Mouse (Mus musculus) forebrain, embryonic 14.5 days (tissue): ENCODE measurements around the gene Lhpp. TPM values are rescaled to one million over a fixed set of nuclear protein-coding genes. Genes with fewer than 3 reads are reported as not detected.

Source experiments
- ATAC-seq: fragments of 200-750 bp; cut with Nextera tagmentation; 2 replicates; pipeline ENCODE4 v1.8.0; 2017; ENCODE audit warnings: mild to moderate bottlenecking, moderate library complexity
- DNase-seq: peaks from one replicate; pipeline ENCODE4 v3.0.0-alpha.2; 2015; ENCODE audit warnings: low spot score
- H3K27ac ChIP-seq: fragments of 300-500 bp; sonication (generic); 2 replicates; pipeline ENCODE4 v1.5.1; 2014; ENCODE audit warnings: low read depth, mild to moderate bottlenecking, control low read depth, low read length, moderate library complexity
- H3K27me3 ChIP-seq: fragments of 300-500 bp; sonication (generic); replicated peaks from 2 replicates; pipeline ENCODE4 v1.6.1; 2014; ENCODE audit warnings: low read length, control low read depth, mixed read lengths; ENCODE audit not compliant: control insufficient read depth, insufficient read depth
- H3K36me3 ChIP-seq: fragments of 300-500 bp; sonication (generic); 2 replicates; pipeline ENCODE4 v1.6.1; 2014; ENCODE audit warnings: low read length, control low read depth; ENCODE audit not compliant: control insufficient read depth, insufficient read depth
- H3K4me1 ChIP-seq: fragments of 300-500 bp; sonication (generic); 2 replicates; pipeline ENCODE4 v1.6.1; 2014; ENCODE audit warnings: antibody characterized with exemption, low read length, control low read depth; ENCODE audit not compliant: control insufficient read depth, insufficient read depth
- H3K4me2 ChIP-seq: fragments of 300-500 bp; sonication (generic); 2 replicates; pipeline ENCODE4 v1.6.1; 2014; ENCODE audit warnings: mild to moderate bottlenecking, control low read depth, low read length
- H3K4me3 ChIP-seq: fragments of 300-500 bp; sonication (generic); 2 replicates; pipeline ENCODE4 v1.5.1; 2014; ENCODE audit warnings: low read depth, low read length, control low read depth
- H3K9ac ChIP-seq: fragments of 300-500 bp; sonication (generic); 2 replicates; pipeline ENCODE4 v1.6.1; 2014; ENCODE audit warnings: mild to moderate bottlenecking, low read length, control low read depth, moderate library complexity
- H3K9me3 ChIP-seq: fragments of 300-500 bp; sonication (generic); replicated peaks from 2 replicates; pipeline ENCODE4 v1.6.1; 2016; ENCODE audit warnings: low read length, control low read depth, mixed read lengths; ENCODE audit not compliant: control insufficient read depth
- WGBS: fragments of 180-500 bp; shearing (Covaris S2); extraction: QIAGEN DNeasy Blood & Tissue Kit; methylation state at CpG from one replicate; pipeline ENCODE4 v1.1.7; 2014; 5-methylcytosine and 5-hydroxymethylcytosine counted together
- polyA plus RNA-seq: library from polyadenylated mRNA; unstranded; fragments of >200 nt; fragmentation: Nextera tagmentation; extraction: Ambion mirVana; gene quantifications from 2 replicates; pipeline ENCODE4 v1.2.1, GENCODE M21; 2014

Gene Lhpp
- polyA plus RNA-seq, 1 experiment from 2014 or later = 26.7 TPM

DNA sequence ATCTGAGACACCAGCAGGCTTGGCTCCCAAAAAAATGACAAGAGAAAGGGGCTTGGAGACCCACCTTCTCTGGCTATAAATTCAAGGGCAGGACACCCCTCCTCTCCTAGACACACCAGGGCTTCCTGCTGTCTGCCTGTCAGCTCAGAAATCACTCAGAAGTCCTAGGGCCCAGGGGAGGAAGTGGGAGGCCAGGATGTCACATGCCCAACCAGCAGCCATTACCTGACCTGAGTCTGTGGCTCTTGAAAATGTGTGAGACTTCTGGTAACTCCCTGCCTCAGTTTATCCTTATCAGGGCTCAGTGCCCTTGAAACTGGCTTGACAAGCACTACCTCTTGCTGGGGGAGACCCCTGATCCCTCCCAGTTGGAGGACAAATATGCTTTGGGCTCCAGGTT, 89.2 kb downstream of the Lhpp start:
- no peak for ATAC-seq

DNA sequence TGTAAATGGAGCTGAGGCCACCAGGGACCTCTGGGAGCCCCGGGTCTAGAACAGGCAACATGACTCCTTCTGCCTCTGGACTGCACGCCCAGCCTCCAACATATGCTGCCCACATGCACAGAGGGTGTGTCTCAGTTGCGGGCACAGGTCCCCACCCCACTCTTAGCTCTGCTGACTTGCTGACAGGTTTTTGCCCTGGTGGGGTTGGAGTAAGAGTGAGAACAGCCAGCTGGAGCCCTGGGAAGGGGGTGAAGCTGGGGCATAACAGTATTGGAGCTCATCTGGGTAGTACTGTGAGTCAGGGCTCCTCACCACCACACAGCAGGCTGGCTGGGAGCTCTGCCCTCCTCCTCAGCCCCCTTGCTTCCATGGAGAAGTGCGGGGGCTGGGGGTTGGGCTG, 89.7 kb downstream of the Lhpp start:
- Histone ChIP-seq H3K9me3 (no peaks in the 10 kb centered on the region), H3K4me3 (no peak overlapping the region), H3K4me2 (no peak overlapping the region), H3K4me1 (no peaks in the 10 kb centered on the region), H3K36me3 (no peaks in the 10 kb centered on the region), H3K27ac (no peak overlapping the region), H3K27me3 (no peaks in the 10 kb centered on the region), H3K9ac (no peak overlapping the region)
- ATAC-seq (no peak), DNase-seq (no peak)
- WGBS = 91% methylated on average over 4 of the region's 4 CpGs

More for the DNA sequence above, 89.2 kb downstream of the Lhpp start:
- Histone ChIP-seq H3K27me3 (no peaks in the 10 kb centered on the region), H3K36me3 (no peaks in the 10 kb centered on the region), H3K4me3 (no peak overlapping the region), H3K4me1 (no peaks in the 10 kb centered on the region), H3K9ac (no peak overlapping the region), H3K9me3 (no peaks in the 10 kb centered on the region), H3K4me2 (no peak overlapping the region), H3K27ac (no peak overlapping the region)
- no peak for DNase-seq

DNA sequence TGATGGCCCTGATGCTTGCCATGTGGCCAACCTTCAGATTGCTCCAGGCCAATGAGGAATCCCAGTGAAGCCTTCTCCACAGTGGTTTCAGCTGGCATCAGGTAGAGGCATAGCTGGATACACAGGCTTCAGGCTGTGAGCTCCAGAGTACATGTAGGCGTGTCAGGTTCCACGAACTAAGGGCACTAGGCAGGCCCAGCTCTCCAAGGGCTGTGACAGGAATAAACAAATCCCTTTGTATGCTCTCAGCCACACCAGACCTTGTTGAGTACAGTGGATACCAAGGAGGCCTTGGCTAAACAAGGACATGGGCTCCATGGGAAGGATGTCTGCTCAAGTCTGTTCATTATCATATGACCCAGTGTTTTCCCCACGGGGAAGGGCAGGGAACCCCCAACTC, 91.0 kb downstream of the Lhpp start:
- no peak for ATAC-seq

DNA sequence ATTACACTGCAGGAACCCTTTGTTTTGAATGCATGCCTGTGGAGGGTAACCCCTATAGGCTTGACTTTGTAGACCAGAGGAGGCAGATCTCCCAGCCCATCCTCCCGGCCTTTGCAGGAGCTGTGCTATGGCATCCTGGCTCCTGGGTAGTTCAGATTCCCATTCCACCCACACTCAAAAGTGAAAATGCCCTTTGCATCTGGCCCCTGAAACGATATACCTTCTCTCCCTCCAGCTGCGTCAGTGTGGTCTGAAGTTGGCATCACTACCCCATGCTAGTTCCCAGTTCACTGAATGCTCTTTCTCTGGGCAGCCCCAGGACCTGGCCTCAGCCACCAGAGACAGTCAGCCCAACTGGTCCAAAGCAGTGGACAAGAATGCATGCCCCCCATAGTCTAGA, 91.6 kb downstream of the Lhpp start:
- no peak for DNase-seq
- Histone ChIP-seq H3K27me3 (no peaks in the 10 kb centered on the region), H3K27ac (no peak overlapping the region), H3K4me2 (no peak overlapping the region), H3K4me3 (no peak overlapping the region), H3K36me3 (no peaks in the 10 kb centered on the region), H3K4me1 (no peaks in the 10 kb centered on the region), H3K9me3 (no peaks in the 10 kb centered on the region), H3K9ac (no peak overlapping the region)
- no peak for ATAC-seq
- WGBS = 90% methylated on average over 3 of the region's 3 CpGs

More for the DNA sequence above, 91.0 kb downstream of the Lhpp start:
- WGBS = 94% methylated on average over 3 of the region's 3 CpGs
- no peak overlapping the region for H3K4me2 ChIP-seq
- no peaks in the 10 kb centered on the region for H3K9me3 ChIP-seq
- no peak overlapping the region for H3K4me3 ChIP-seq
- H3K9ac ChIP-seq = no peak overlapping the region
- H3K27ac ChIP-seq = no peak overlapping the region
- H3K27me3 ChIP-seq = no peaks in the 10 kb centered on the region
- no peak for DNase-seq
- H3K36me3 ChIP-seq = no peaks in the 10 kb centered on the region
- H3K4me1 ChIP-seq = no peaks in the 10 kb centered on the region

DNA sequence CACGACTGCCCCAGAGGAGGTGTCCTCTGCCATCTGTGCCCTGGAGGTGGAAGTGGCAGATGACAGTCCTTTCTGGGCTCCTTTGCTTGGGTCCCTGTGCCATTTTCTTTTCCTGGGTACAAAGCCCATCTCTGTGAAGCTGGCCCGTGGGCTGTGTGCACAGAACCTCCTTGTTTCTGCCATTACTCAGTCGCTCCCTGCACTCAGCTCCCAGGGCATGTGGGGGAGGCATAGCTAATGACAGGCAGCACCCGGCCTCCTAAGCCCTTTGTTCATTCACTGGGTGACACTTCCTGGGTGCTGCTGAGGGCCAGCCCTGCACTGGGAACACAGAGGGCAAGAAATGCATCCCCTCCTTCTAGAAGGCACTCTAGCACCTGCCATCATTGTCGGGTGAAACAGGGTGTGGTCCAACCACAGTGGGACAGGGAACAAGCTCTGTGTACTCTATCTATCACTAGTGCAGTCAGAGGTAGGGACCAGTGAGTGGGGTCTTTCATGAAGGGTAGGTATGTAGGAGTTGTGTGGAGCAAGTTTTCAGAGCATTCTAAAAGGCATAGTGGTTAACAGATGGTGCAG, 92.1 kb downstream of the Lhpp start:
- WGBS = 83% methylated on average over 5 of the region's 5 CpGs

DNA sequence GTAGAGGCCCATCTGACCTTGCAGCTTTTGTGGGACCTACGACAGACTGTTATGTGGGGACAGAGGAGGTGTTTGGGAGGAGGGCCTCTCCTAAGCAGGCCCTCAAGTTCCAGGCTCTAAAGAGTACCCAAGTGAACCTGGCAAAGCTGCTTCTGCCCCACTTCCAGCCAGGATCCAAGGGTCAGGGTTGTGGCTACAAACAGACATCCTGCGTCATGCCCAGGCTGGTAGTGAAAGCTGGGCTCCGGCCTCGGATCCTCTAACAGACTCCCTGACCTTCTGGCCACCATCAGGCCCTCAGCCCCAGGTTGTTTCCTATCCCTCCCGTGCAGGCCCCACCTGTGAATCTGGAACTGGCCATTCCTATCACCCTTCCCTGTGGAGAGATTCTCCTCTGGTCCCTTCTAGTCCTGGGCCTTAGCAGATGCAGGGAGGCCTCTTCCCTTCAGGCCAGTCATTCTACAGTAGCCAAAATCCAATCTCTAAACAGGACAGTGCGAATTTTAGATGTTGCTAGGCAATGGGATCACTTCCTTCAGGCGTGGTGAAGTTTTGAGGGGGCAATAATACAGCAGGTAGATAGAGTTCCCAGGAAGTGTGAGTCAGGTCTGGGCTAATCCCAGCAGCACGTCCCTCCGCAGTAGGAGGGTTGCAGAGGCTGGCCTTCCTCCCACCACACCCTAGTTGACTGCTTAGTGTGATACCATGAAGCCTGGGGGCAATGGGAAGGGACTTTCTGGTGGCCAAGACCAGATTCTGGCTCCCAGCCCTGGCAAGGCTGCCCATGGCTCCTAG, 93.3 kb downstream of the Lhpp start:
- H3K4me3 ChIP-seq = no peak overlapping the region
- no peak overlapping the region for H3K9ac ChIP-seq
- WGBS = 90% methylated on average over 9 of the region's 9 CpGs
- DNase-seq (no peak), ATAC-seq (no peak)
- H3K27me3 ChIP-seq = no peaks in the 10 kb centered on the region
- H3K9me3 ChIP-seq = no peaks in the 10 kb centered on the region
- H3K27ac ChIP-seq = no peak overlapping the region
- no peaks in the 10 kb centered on the region for H3K4me1 ChIP-seq
- H3K4me2 ChIP-seq = no peak overlapping the region
- H3K36me3 ChIP-seq = no peaks in the 10 kb centered on the region

More for the DNA sequence above, 92.1 kb downstream of the Lhpp start:
- DNase-seq (no peak), ATAC-seq (no peak)
- Histone ChIP-seq H3K9me3 (no peaks in the 10 kb centered on the region), H3K4me2 (no peak overlapping the region), H3K4me1 (no peaks in the 10 kb centered on the region), H3K4me3 (no peak overlapping the region), H3K36me3 (no peaks in the 10 kb centered on the region), H3K27ac (no peak overlapping the region), H3K27me3 (no peaks in the 10 kb centered on the region), H3K9ac (no peak overlapping the region)

DNA sequence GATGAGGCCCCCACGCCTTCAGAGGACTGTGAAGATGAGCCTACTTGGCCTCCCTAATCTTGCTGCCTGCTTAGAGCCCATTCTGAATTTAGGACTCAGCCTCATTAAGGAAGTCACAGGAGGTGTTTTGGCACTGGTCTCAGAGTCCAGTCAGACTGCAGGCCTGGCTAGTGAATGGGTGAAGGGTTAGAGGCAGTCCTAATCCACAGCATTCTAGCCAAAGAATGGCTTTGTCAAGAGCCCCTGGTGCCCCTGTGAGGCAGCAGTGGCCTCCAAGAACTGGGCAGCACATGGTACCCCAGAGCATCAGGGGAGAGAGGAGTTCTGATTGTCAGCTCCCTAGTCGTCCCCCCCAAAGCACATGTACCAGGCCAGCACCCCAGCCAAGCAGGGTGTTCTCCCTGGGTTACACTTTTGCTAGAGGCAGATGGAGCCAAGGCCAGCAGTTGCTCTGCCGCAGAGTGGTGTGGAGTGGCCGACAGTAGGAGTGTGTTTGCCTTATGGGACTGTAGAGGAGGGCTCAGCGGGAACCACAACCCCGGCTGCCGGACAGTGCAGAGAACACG, 94.0 kb downstream of the Lhpp start:
- Histone ChIP-seq H3K9ac (no peak overlapping the region), H3K9me3 (no peaks in the 10 kb centered on the region), H3K27ac (no peak overlapping the region), H3K4me2 (no peak overlapping the region), H3K36me3 (no peaks in the 10 kb centered on the region), H3K4me3 (no peak overlapping the region), H3K4me1 (no peaks in the 10 kb centered on the region), H3K27me3 (no peaks in the 10 kb centered on the region)
- DNase-seq = no peak
- ATAC-seq = no peak
- 84% methylated on average over 8 of the region's 8 CpGs for WGBS

DNA sequence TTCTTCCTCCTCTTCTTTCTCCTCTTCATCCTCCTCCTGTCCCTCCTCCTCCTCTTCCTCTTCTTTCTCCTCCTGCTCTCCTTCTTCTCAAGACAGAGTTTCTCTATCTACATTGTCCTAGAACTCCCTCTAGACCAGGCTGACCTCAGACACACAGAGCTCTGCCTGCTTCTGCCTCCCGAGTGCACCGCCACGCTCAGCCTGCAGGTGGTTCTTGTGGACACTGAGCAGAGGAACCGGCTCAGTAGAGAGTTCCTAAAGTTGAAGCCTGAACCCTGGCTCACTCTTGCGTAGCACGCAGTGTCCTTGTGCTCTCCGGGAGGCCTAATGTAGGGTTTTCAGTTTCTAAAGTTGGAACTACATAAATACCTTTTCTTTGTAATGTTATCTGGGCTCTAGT, 94.7 kb downstream of the Lhpp start:
- no peak for DNase-seq
- no peak for ATAC-seq
- Histone ChIP-seq H3K9ac (no peak overlapping the region), H3K27ac (no peak overlapping the region), H3K4me1 (no peaks in the 10 kb centered on the region), H3K4me2 (no peak overlapping the region), H3K4me3 (no peak overlapping the region), H3K27me3 (no peaks in the 10 kb centered on the region), H3K9me3 (no peaks in the 10 kb centered on the region), H3K36me3 (no peaks in the 10 kb centered on the region)
- WGBS = 91% methylated on average over 7 of the region's 7 CpGs

DNA sequence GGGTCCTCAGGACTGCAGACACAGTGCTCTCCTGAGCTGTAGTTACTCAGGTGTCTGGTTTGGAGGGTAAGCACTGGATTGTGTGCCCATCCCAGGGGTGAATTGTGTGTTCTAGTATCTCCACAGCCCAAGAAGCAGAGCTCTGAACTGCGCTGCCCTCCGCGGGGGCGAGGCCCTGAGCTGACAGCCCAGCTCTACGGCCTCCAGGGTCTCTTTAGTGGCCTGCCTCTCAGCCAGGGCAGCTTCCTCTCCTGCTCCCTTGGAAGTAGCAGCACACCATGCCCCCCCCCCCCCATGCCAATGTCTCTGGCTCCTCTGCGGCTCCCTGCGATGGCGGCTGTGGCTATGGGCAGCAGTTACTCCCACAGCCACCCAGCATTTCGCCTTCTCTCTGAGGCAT, 101.1 kb downstream of the Lhpp start:
- 88% methylated on average over 9 of the region's 9 CpGs for WGBS
- Histone ChIP-seq H3K9ac (no peak overlapping the region; the same call in 1 of the 2 replicates), H3K36me3 (peaks cover 33% of the 10 kb centered on the region), H3K4me1 (peaks cover 17% of the 10 kb centered on the region), H3K27me3 (no peaks in the 10 kb centered on the region), H3K4me3 (no peak overlapping the region), H3K4me2 (no peak overlapping the region), H3K9me3 (no peaks in the 10 kb centered on the region), H3K27ac (no peak overlapping the region; the same call in 1 of the 2 replicates)
- DNase-seq (no peak), ATAC-seq (0 out of 2 replicates have a peak, but pooled peaks have one; percentile 2)
